Mouse (Mus musculus): Measurements from ENCODE around the gene Cyct. TPM values are rescaled to one million over a fixed set of nuclear protein-coding genes. Genes with fewer than 3 reads are reported as not detected.

The Cyct gene
- total RNA-seq (2023): not detected

DNA sequence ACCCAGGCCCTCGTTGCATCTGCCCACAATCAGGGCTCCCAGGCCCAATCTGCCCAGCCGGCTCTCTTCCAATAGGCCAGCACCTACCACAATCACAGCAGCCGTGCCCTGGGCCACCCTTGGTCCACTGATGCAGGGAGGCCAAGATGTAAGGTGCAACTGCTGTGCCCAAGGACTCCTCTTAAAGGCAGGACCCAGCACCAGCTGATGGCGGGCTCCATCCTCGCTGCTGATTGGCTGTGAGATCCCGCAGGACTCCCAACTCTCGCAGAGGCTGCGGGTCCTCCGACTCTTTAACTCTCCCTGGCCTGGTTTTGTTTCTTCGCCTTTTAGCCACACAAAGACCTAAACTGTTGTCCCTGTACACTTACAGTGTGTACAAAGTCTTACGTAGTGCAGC is at the start of gene Cyct:
TSS of gene Cyct (minus strand) at position 225 of the 400 bp plus-strand sequence.

DNA sequence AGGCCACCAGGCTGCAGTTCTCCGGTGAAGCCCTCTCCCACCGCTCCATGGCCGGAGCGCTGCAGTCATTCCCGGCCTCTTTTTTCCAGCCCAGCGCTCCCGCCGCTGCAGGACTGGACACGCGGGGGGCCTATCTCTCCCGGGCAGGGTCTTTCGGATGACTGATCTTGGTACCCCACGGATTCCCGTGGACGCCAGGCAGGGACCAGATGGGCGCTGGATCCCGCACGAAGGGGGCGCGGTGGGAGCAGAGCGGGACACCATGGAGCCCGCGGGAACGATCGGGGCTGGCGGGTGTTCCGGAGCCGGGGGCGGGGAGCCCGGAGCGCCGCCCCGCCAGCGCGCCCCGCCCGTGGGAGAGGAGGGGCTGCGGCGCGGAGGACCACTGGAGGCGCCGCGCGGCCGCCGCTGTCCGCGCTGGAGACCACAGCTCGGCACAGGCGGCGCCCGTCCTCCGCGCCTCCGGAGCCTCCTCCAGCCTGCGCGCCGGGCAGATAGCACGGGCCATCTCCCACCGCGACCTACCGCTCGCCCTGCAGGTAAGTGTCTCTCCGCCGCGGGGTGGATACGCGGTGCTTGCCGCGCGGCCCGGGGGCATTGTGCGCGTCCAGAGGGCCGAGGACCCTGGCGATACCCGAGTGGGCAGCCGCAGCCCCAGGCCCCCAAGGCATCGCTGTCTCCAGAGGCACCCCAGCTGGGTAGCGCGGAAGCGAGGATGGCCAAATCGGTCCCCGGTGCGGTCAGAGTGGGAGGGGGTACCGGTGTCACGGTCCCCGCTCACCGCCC is 46.1 kb upstream of the Cyct start, which contains the start of gene Osbpl6:
TSS of gene Osbpl6 (plus strand) at position 358 of the 786 bp plus-strand sequence.

DNA sequence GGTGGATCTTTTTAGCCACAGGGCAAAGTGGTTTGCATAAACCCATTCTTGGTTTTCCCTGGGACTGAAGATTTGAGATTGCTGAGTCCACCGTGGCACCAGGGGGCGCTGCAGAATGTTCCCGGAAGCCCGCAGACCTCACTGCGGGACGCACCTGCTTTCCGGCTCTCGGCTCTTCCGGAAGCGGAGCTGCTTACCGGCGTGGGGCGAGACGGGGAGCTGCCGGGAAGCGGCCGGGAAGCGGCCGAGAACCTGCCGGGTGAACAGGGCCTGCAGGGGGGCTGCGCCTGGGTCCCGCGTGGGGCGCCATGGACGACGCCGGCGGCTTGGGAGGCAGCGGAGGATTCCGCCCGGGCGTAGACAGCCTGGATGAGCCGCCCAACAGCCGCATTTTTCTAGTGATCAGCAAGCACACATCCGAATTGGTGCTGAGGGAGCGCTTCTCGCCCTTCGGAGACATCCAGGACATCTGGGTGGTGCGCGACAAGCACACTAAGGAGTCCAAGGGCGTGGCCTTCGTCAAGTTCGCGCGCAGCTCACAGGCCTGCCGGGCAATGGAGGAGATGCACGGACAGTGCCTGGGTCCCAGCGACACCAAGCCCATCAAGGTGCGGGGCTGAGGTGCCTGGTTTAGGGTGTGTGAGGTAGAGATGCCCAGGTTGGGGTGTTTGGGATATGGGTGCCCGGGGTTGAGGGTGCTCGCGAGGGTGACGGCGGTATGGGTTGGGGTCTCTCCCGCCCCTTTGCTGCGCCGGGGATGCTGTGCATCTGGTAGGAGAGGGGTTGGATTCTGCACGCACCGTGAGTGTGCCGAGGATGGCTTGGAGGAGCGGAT is 9.8 kb upstream of the Cyct start, which contains the start of gene Rbm45:
TSS of gene Rbm45 (plus strand) at position 164 of the 835 bp plus-strand sequence.

DNA sequence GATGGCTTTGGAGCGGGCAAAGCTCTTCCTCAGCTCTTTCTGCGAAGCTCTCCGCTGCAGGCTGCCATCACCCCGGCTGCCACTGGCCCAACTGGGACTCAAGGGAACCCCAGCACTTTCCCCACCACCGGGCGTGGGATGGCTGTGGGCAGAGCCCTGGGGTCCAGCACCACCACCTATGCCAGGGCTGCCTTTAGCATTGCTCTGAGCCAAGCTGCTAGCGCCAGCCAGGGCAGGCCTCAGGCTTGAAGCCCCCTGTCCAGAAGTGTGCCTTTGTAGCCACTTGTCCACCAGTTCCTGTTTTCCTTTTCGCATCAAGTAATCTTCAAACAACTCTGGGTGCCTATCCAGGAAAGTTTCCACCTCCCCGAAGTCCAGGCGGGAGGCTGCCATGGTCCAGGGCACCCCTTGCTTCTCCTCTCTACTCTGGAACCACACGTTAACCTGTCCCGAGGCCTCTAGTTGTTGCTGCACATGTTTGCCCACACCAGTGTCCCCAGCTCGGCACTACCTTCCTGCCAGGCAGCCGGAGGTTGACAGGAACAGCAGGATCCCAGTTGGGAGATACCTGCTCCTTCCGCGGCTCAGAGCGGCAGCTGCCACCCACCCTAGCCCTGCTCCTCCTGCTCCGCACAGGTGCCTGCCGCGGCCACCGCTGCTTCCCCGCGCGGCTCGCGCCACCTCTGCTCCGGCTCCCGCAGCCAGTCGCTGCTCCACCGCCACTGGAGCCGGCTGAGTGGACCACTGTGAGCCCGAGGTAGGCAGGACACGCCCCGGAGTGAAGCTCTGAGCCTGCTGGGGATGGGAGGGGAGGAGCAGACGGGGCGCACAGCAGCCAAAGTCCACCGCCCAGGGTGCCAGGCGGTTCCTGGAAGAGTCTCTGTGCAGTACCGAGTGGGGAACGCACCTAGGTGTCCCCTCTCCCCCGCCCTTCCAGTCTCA is 21.8 kb downstream of the Cyct start, which contains the start of gene Pde11a:
TSS of gene Pde11a (minus strand) at position 560 of the 942 bp plus-strand sequence.

Other genes starting within 250 kb of the Cyct start
- under 1 TPM in 1 of 2 experiments, not detected in 1; 0.39 TPM for gene Pde11a, start 21.7 kb downstream of the Cyct start, total RNA-seq (2023)
- 10 to 100 TPM; 36.8 to 39.2 TPM for gene Rbm45, start 9.5 kb upstream of the Cyct start, total RNA-seq (2023)
- under 1 TPM in 1 of 2 experiments, not detected in 1; 0.33 TPM for gene Osbpl6, start 46.1 kb upstream of the Cyct start, total RNA-seq (2023)